Mouse (Mus musculus) spleen, adult 2 months (tissue): Measurements from ENCODE around the gene Grcc10.

Experiments
- CTCF ChIP-seq: fragments of 200-500 bp; IDR thresholded peaks from 2 replicates; pipeline ENCODE4 v1.5.1; 2011; ENCODE audit warnings: mild to moderate bottlenecking, inconsistent platforms; ENCODE audit not compliant: insufficient read depth, insufficient read length, insufficient replicate concordance; ENCODE audit errors: extremely low read depth
- POLR2A ChIP-seq: fragments of 200-500 bp; IDR thresholded peaks from 2 replicates; pipeline ENCODE4 v1.6.1; 2011; ENCODE audit warnings: low read depth, low read length, inconsistent platforms

GRCm38 (mm10) chr6:124741842-124742241 is 668 bp upstream of the Grcc10 start:
- TF ChIP-seq POLR2A: no peak
- no peak for TF ChIP-seq CTCF
